Mouse (Mus musculus) cerebellum, adult 11-12 months (tissue): ENCODE measurements around the gene Fbxo3.
A peak's percentile ranks its signal among the peaks of the same experiment; 100 is the strongest.
"Not testable (repeated sequence)": the region's sequence is repeated elsewhere in the genome, so short reads cannot be mapped to it uniquely, and the experiment has no call there.

Source experiments
- DNase-seq: peaks from one replicate; pipeline ENCODE4 v3.0.0; 2022

Gene Fbxo3

DNA sequence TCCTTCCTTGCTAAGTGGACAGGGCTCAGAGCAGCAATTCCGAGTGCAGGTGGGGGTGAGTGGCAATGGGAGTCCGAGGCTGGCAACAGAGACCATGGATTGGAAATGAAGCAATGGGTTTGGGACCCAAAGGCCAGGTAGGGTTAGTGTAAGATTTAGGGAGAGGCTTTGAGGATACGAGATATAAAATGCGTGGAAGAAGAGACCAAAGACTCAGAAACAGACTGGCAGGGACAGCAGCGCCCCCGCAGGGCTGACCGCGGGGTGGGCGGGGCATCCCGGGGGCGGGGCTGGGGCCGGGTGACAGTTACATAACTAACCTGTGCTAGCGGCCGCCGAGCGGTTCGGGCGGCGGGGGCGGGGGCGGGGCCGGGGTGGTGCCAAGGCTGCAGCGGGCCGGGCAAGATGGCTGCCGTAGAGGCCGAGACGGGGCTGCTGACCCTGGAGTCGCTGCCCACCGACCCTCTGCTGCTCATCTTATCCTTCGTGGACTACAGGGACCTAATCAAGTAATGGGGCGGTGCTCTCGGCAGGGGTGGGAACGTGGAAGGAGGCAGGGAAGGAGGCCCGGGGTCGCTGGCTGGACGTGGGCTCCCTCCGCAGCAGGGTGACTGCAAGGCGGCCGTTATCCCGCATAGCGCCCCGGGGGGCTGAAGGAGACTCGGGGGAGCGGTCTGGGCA, at the start of gene Fbxo3:
Gene Fbxo3 (plus strand): TSS at position 264 of the 681 bp plus-strand sequence.
- DNase-seq: peak; percentile 91

DNA sequence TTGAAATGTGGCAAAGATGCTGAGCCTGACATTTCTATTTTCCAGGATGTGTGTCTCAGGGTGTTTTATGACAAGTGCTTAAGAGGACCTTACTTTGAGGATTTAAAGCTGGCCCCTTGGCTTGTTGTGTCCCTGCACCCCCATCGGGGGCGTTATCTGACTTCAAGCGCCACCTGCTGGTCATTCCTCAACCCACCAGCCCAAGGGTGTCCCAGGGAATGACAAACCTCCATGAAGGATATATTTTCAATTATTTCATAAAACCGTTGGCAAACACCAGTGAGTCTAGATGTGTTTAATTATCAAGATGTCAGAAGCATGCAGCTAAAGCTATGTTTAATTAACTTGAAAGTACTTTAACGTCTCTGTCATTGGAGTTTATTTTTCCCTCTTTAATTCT, 45.3 kb upstream of the Fbxo3 start:
- DNase-seq: peak; percentile 19

DNA sequence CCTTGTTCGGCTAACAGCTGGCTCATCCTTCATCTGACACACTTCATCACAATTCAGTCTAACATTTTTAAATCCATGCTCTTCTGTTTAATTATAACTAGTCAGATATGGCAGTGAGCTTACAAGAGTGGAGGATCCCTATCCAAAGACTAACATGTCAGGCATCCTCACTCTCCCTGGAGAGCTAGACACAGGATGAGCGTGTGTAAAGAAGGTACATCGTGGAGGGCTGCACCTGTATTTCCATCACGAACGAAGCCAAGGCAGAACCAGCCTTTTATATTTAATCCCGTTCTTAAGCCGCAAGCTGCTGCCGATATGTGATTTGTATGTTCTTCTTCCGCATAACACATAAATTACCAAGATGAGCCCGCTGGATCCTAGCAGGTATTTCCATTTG, 44.4 kb upstream of the Fbxo3 start:
- no peak for DNase-seq

GRCm38 (mm10) chr2:103987595-103987994, 39.9 kb upstream of the Fbxo3 start:
- DNase-seq: not testable (repeated sequence)

GRCm38 (mm10) chr2:103989724-103990123, 37.8 kb upstream of the Fbxo3 start:
- DNase-seq: no peak

GRCm38 (mm10) chr2:103991303-103991702, 36.2 kb upstream of the Fbxo3 start:
- DNase-seq: no peak

GRCm38 (mm10) chr2:103992162-103992561, 35.4 kb upstream of the Fbxo3 start:
- no peak for DNase-seq

DNA sequence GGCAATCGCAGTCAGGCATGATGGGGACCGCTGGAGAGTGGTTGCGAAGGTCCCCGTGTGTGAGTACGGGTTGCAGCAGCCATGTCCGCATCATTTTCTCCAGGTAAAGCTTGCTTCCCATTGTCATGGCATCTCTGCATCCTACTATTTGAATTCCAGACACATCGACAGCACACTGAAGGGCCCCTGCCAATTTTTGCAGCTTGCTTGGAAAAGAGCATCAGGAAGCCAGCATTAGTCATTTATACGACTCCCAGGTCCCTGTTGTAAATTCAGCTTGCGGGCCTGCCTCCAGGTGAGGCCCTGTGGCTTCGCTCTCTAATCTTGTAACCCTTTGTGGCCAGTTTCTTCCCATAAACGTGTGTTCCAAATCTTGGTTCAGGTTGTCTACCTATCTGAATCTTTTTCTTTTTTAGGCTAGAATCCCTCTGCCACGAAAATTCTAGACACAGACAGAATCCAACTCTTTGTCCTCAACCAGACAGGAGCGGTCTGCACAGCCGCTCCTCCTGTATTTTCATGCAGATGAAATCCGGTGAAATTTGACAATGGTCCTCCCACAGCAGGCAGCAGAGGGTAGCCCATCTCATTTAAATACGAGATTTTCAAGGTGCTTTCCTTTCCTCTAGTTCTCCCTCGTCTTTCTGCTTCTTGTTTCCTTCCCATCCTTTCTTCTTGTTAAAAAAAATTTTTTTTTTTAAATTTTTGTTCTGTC, 34.7 kb upstream of the Fbxo3 start:
- no peak for DNase-seq

GRCm38 (mm10) chr2:104001076-104001475, 26.4 kb upstream of the Fbxo3 start:
- DNase-seq: no peak

DNA sequence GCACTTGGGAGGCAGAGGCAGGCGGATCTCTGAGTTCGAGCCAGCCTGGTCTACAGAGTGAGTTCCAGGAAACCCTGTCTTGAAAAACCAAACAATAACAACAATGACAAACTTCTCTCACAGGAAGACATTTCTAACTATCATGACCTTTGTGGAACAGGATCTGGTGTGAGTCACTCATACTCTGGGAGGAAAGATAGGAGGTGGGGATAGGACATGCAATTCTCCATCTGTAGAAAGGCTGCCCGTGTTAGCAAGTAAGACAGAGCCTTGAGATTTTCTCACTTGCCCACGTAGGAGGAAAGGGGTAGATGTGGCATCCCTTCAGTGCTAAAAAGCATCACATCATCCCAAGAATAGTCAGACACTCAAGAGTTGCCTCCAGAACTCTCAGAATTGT, 25.7 kb upstream of the Fbxo3 start:
- no peak for DNase-seq

GRCm38 (mm10) chr2:104002711-104003413, 24.7 kb upstream of the Fbxo3 start:
- DNase-seq: no peak

DNA sequence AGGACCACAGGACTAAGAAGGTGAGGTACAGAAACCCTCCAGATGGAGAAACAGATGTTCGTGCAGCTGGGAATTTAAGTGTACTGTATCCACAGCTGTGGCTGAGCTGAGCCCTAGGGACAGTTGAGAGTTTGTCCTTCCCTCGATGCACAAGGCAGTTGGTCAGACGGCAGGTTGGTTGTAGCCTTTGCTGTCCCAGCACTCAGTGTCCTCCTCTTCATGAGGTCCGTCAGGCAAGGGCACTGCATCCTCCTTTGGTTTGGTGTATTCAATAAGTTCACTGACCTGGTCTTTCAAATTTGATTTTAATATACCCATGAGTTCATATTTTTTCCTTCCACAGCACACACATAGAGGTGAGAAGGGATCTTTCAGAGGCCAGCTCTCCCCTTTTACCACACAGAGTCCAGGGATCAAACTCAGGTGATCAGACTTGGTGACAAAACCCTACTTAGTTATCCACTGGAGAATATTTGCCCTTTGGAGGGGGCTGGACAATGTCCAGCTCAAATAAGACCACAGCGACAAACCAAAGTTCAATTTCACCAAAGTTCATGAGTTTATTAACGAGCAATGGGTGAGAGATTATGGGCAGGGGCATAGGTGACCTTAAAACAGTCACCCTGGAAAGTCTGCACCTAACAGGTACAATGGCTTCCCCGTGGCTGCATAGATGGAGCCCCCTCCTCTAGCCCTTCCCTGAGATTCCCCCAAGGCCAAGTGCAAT, 19.6 kb upstream of the Fbxo3 start:
- DNase-seq: no peak

- not testable (repeated sequence) for DNase-seq
These were observed 18.7 kb upstream of the Fbxo3 start for GRCm38 (mm10) chr2:104008853-104009252.

DNA sequence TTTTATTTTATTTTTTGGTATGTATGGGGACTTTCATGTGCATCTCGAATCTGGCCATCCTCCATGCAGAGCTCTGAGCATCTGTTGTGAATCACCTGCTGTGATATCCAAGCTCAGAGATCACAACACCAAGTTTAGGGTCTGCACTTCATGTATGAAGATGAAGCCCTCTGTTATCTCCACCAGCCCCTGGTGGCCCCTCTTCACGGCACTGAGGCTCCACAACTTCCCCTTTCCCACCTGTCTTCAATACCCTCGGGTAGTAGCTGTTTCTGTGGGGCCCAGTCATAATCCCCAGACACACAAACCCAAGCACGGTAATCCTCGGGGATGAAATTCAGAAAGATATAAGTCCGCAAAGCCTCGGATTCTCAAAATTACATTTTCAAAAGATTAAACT, 4.4 kb upstream of the Fbxo3 start:
- DNase-seq: no peak

DNA sequence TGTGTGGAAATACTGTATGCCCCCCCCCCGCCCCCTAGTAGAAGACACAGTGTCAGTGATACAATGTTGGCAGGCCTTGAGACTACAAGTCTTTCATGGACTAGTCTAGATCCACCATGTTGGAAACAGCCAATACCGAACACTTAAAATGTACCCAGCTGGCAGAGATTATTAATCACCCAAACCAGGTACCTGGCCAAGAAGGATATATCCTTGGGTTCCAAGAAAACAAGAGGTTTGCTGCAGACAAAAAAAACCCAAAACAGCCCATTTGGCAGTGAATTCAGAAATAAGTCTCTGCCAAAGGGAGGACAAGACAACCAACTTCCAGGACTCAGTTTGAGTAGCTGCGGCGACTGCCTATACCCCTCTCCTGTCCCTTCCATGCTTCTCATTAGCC, 2.9 kb upstream of the Fbxo3 start:
- no peak for DNase-seq

DNA sequence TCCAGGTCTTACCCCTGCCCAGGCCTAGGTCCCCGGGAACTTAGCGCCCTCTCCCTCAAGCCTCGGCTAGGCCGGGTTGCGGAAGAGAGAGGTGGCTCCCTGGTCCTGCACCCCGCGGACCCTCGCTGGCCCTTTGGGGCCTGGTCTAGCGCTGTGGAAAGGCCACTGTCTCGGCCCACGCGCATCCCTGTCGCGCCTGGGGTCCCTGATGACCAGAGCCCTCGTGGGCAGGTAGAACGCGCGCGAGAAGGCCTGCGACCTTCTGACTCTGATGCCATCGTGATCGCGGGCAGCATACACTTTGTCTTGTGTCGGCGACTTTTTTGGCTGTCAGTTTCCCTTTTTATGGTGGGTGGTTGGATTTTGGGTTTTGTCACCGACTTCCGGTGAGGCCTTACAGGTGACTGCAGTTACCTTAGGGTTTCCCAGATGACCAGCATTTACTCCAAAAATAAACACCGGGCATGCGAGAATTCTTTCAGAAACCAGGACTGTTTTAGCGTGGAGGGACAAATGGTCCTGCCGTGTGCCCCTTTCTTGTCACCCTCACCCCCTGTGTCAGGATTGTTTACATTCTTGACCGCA, 710 bp downstream of the Fbxo3 start, which contains the start of gene 4931422A03Rik:
Gene 4931422A03Rik (minus strand): TSS at position 223 of the 585 bp plus-strand sequence.
- DNase-seq: no peak

DNA sequence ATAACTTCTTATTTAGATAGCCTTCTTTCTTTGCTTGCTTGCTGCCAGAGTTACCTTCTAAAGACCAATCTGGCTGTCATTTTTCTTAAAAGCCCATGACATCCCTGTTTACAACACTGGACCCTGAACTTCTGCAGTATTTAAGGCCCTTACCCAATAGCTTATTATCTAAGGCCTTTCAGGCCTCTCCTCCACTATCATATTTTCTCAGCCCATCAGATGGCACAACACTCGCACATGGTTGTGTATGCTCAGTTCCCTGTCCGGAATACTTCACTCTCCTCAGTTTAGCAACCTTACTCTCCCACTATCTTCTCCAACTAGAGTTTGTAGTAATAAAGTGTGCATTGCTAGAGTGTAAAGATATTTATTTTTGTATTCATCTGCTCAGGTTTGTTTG, 1.6 kb downstream of the Fbxo3 start:
- no peak for DNase-seq

- DNase-seq: no peak
These were observed 2.9 kb downstream of the Fbxo3 start for GRCm38 (mm10) chr2:104030381-104030780.

DNA sequence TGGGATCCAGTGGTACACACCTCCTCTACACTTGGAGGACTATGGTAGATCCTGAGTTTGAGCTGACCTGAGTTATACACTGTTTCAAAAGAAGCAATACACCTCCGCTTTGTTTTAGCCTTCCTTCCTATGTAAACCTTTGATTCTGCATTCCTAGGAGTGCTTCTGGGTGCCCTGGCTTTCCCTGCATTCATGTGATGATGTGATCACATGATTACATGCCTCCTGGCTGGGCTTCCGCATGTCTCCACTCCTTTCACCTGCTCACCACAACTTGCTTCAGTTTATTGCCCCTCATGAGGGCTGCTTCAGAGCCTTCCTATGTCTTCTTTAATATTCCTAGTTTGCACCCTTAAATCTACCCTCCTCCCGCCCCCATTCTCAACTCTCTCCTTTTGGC, 4.5 kb downstream of the Fbxo3 start:
- DNase-seq: no peak

DNA sequence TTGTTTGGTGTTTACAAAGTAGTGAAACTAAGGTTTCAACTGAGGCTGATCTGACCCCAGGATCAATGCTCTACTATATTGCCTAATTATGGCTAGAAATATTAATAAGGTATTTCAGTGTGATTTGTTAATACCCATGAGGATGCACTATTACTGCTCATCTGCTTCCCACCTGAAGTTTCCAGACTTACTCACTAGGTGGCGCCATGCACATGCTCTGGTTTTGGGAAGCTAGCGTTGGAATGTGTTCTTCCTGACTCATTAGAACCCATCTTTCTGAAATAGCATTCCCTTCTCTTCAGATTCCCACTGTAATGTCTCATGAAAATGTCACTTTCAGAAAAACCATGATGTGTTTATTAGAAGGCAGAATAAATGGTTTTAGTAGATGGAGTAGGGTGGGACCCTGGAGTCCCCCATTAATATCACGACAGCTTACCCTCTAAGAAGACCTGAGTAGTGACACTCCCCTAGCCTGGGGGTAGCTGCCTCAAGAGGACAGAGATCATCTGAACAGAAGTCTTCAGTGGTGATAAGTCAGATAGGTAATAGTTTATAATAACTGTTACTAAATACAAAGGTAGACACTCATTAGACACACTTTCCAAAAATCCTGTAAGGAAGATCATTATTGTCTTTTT, 7.4 kb downstream of the Fbxo3 start:
- peak; percentile 51 for DNase-seq

DNA sequence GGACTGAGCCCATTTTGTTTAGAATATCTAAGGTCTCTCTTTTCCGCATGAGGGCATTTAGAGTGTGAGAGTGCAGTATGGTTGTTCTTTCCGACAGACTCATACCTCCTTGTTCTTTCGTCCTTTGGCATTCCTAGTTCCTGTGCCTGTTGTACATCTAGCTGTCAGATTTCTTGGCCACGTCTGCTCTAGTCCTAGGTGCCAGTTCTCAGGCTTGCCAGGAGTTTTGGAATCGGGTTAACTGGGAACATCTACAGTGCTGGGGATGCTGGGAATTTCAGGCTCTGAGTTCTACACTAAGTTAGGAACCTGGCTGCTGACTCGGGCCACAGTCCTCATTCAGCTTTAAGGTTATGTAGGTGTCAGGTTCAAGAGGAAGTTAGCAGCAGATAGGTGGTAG, 8.1 kb downstream of the Fbxo3 start:
- DNase-seq: no peak

DNA sequence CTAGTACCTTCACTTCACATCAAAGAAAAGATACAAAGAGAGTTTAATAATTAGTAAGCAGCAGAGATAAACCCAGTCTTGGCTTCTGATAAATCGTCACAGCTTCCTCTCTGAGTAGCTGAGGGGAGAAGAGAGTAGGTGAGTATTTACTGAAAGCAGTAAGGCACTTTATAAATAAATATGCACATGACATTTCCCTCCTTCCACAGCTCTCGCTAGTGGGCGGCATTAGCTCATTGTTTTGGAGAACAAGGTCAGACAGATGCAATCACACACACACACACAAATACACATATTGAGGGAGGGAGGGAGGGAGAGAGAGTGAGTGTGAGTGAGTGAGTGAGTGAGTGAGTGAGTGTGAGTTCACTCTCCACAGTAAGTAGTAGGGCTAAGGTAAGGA, 8.8 kb downstream of the Fbxo3 start:
- no peak for DNase-seq
